Mouse (Mus musculus): ENCODE results near the gene Ppp3r1.

DNA sequence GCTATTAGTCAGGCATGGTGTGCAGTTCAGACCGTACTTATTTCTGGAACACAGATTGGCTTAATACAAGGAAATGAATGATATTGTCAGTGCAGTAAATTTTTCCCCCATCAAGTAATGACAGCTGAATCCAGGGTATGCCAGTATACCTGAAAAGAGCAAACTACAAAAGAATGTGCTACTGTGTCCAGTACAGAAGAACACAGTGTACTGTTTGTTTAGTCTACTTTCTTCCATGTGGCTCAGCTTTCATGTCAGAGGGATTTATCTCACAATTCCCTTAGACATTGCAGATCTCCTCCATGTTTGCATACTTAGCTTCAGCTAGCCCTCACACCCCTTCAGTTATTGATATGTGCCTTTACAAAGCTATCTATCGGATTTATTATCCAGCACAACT is 10.2 kb downstream of the Ppp3r1 start:
- TF ChIP-seq POLR2A (IDR thresholded peaks at IDR 0.05; ENCODE audit: borderline replicate concordance, extremely low read depth, insufficient read depth, insufficient read length, poor library complexity, severe bottlenecking) (no peak), CTCF (IDR thresholded peaks at IDR 0.05; ENCODE audit: borderline replicate concordance, extremely low read depth, insufficient read depth, insufficient read length) (no peak)

All from brain, embryonic 14.5 days (tissue).